Mouse (Mus musculus) liver, embryonic 14.5 days (tissue): ENCODE results near the gene Dhrs13.

Experiments
- CTCF ChIP-seq: IDR thresholded peaks from 2 replicates; pipeline ENCODE4 v1.5.1; 2016; ENCODE audit warnings: antibody characterized with exemption, low read depth, control low read depth
- EP300 ChIP-seq: IDR thresholded peaks from 2 replicates; pipeline ENCODE4 v1.6.1; 2016; ENCODE audit warnings: antibody characterized with exemption, low read depth

- TF ChIP-seq CTCF (no peak), EP300 (no peak)
Observed at GRCm38 (mm10) chr11:78036791-78037190, 4.7 kb downstream of the Dhrs13 start.
